Comparison of ENCODE assay signal across 18 mouse cellular contexts in the genomic region with DNA sequence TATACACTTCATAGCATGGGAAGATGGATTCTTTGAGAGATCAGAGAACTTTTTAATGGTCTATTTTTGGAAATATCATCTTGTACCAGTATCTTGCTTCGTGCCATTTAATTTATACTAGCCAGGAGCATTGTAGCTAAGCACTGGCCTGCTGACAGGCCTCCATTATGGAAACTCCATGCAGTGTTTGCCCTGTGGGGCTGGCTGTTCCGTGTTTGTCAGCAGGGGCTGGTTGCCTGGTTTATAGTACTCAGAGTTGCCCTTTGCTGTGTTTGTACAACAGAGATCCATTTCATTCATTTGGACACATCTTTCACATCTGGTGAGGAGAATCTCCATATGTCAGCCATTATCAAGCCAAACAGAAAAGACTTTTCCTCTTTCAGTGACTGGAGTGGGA. TPM values are rescaled to one million over a fixed set of nuclear protein-coding genes. Genes with fewer than 3 reads are reported as not detected.
DNase-seq lines count a peak whose midpoint lies in the region; ATAC-seq lines count a peak whose summit lies in the region.
"Had no signal": no experiment of that assay in that cellular context is flagged by ENCODE, and none has a peak within 500 bp of the region (broad histone marks: within the 10 kb centered on the region; RNA-seq: fewer than 3 reads in every experiment).

No protein-coding gene starts in this region.

- peaks cover 11 to 67% of the 10 kb centered on the region in 2 experiments for H3K4me1 ChIP-seq in heart, embryonic 14.5 days (ENCODE audit: control insufficient read depth in 2 of 2, insufficient read depth in 2 of 2, low read length in 2 of 2)
- peaks cover 11% of the 10 kb centered on the region; the same call in 1 of the 2 replicates for H3K4me1 ChIP-seq in liver, embryonic 11.5 days (replicated peaks; ENCODE audit: control insufficient read depth, insufficient read depth, low read length)
- peaks cover 18% of the 10 kb centered on the region for H3K4me1 ChIP-seq in neural tube, embryonic 15.5 days

- no peak for ATAC-seq in heart, embryonic 14.5 days (ENCODE audit: insufficient number of reproducible peaks, insufficient read depth, low FRiP score, low read depth)
- no peak for ATAC-seq in liver, embryonic 11.5 days (replicated peaks; ENCODE audit: low FRiP score)
- ATAC-seq in neural tube, embryonic 15.5 days (ENCODE audit: low FRiP score): peak; percentile 28; the same call in 1 of the 2 replicates
- ATAC-seq: forebrain, embryonic 16.5 days had no signal

- H3K9ac ChIP-seq in heart, embryonic 14.5 days (ENCODE audit: low read length): no peak overlapping the region
- no peak overlapping the region for H3K9ac ChIP-seq in liver, embryonic 11.5 days (ENCODE audit: low read depth, low read length)
- no peak overlapping the region for H3K9ac ChIP-seq in neural tube, embryonic 15.5 days (replicated peaks)
- H3K9ac ChIP-seq: limb, embryonic 15.5 days had no signal

- H3K4me2 ChIP-seq in heart, embryonic 14.5 days (ENCODE audit: low read length): no peak overlapping the region
- no peak overlapping the region for H3K4me2 ChIP-seq in liver, embryonic 11.5 days
- H3K4me2 ChIP-seq in neural tube, embryonic 15.5 days: no peak overlapping the region
- H3K4me2 ChIP-seq: heart, embryonic 11.5 days; limb, embryonic 15.5 days had no signal

- WGBS in heart, embryonic 14.5 days: 31% methylated on average over 2 of the region's 2 CpGs
- WGBS in liver, embryonic 11.5 days: 68% methylated on average over 2 of the region's 2 CpGs
- WGBS in neural tube, embryonic 15.5 days: 33% methylated on average over 2 of the region's 2 CpGs

- H3K9me3 ChIP-seq in heart, embryonic 14.5 days (ENCODE audit: control insufficient read depth, low read length): no peaks in the 10 kb centered on the region
- no peaks in the 10 kb centered on the region for H3K9me3 ChIP-seq in liver, embryonic 11.5 days (ENCODE audit: control insufficient read depth, low read length)
- no peaks in the 10 kb centered on the region for H3K9me3 ChIP-seq in neural tube, embryonic 15.5 days (replicated peaks)
- H3K9me3 ChIP-seq: G1E; limb, embryonic 15.5 days had no signal

- H3K27ac ChIP-seq in heart, embryonic 14.5 days (replicated peaks in 1 of 2; ENCODE audit: control insufficient read depth in 1 of 2, insufficient read depth in 1 of 2, low read depth in 2 of 2, low read length in 2 of 2): peak overlapping the region; percentile 16 to 45; a peak in 2 of 4 replicates
- H3K27ac ChIP-seq in liver, embryonic 11.5 days (ENCODE audit: low read depth, low read length): no peak overlapping the region
- H3K27ac ChIP-seq in neural tube, embryonic 15.5 days (replicated peaks): no peak overlapping the region
- H3K27ac ChIP-seq: limb, embryonic 15.5 days had no signal

- no peaks in the 10 kb centered on the region for H3K36me3 ChIP-seq in heart, embryonic 14.5 days (ENCODE audit: control insufficient read depth, insufficient read depth, low read length)
- H3K36me3 ChIP-seq in liver, embryonic 11.5 days (ENCODE audit: control insufficient read depth, insufficient read depth, low read length): no peaks in the 10 kb centered on the region
- H3K36me3 ChIP-seq in neural tube, embryonic 15.5 days: no peaks in the 10 kb centered on the region
- H3K36me3 ChIP-seq: limb, embryonic 15.5 days had no signal

- H3K27me3 ChIP-seq in heart, embryonic 14.5 days (ENCODE audit: control insufficient read depth, insufficient read depth, low read length): no peaks in the 10 kb centered on the region
- H3K27me3 ChIP-seq in liver, embryonic 11.5 days (replicated peaks; ENCODE audit: control insufficient read depth, insufficient read depth, low read length): no peaks in the 10 kb centered on the region
- H3K27me3 ChIP-seq in neural tube, embryonic 15.5 days (replicated peaks): no peaks in the 10 kb centered on the region
- H3K27me3 ChIP-seq: limb, embryonic 15.5 days had no signal

- intact Hi-C loops in heart, postnatal 36 days (cut with DNase I): no loop called here

- DNase-seq in heart, postnatal 36 days: no peak
- peak; percentile 19 for DNase-seq in liver, embryonic 11.5 days (ENCODE audit: low spot score)
- DNase-seq in liver: no peak
- DNase-seq in adipocyte (ENCODE audit: low spot score): peak; percentile 39
- no peak for DNase-seq in cerebellum, adult 8-10 months
- DNase-seq: adrenal gland, postnatal 14 days; cerebellum, postnatal 10 days; embryo, embryonic 11 days; kidney, adult 11 months; kidney, postnatal 10 days; layer of hippocampus, adult 9-11 months; right cerebral cortex, postnatal 14 days had no signal

- H3K4me3 ChIP-seq in heart, embryonic 14.5 days (ENCODE audit: control insufficient read depth in 1 of 2, insufficient read depth in 1 of 2, low read depth in 1 of 2, low read length in 2 of 2): no peak overlapping the region
- H3K4me3 ChIP-seq in liver, embryonic 11.5 days (ENCODE audit: low read depth, low read length): no peak overlapping the region
- H3K4me3 ChIP-seq in neural tube, embryonic 15.5 days (replicated peaks): no peak overlapping the region
- H3K4me3 ChIP-seq: limb, embryonic 15.5 days had no signal

RNA-seq across cellular contexts. Expression of a gene that starts 6.9 kb away (rescaled TPM):
- 43.1 and 43.2 TPM in 2 replicates for polyA plus RNA-seq in heart, embryonic 14.5 days (2014; fragmentation: Nextera tagmentation; extraction: Ambion mirVana)
- total RNA-seq in heart, postnatal 36 days (2021): 10 to 100 TPM; 12.8 to 13.7 TPM
- polyA plus RNA-seq in liver, embryonic 11.5 days (2014; fragmentation: Nextera tagmentation; extraction: Ambion mirVana): 8.5 and 10.8 TPM in 2 replicates
- 12.1 and 13.2 TPM in 2 replicates for polyA plus RNA-seq in neural tube, embryonic 15.5 days (2015; fragmentation: Nextera tagmentation; extraction: Ambion mirVana)

Comparison
In these comparisons a context has a peak if more than half of its experiments do, and no peak if none do; other contexts are left out.
1. DNase-seq: peak in liver, embryonic 11.5 days (single experiment) and adipocyte (single experiment); none in heart, postnatal 36 days (0 of 2), liver (single experiment) and cerebellum, adult 8-10 months (single experiment).
2. H3K27ac ChIP-seq: peak in heart, embryonic 14.5 days (2 of 2); none in liver, embryonic 11.5 days (single experiment) and neural tube, embryonic 15.5 days (single experiment).